Mouse (Mus musculus): Measurements from ENCODE around the gene Pm20d1. TPM values are rescaled to one million over a fixed set of nuclear protein-coding genes. Genes with fewer than 3 reads are reported as not detected.

Pm20d1 gene
- total RNA-seq, 2 experiments from 2014 or later, result 0.07 TPM; not detected in 1

Other genes starting within 250 kb of the Pm20d1 start
- not detected in 2 replicates for gene Avpr1b, start 198.1 kb upstream of the Pm20d1 start, total RNA-seq (2015)
- not detected in 2 replicates for gene Avpr1b, start 198.1 kb upstream of the Pm20d1 start, total RNA-seq (2017)
- gene Ctse, start 159.1 kb upstream of the Pm20d1 start, total RNA-seq (2015), result 32.7 and 55.0 TPM in 2 replicates
- 15.1 and 31.0 TPM in 2 replicates for gene Ctse, start 159.1 kb upstream of the Pm20d1 start, total RNA-seq (2017)
- 3.3 and 4.0 TPM in 2 replicates for gene Rab7b, start 108.7 kb upstream of the Pm20d1 start, total RNA-seq (2015)
- gene Rab7b, start 108.7 kb upstream of the Pm20d1 start, total RNA-seq (2017), result 22.4 TPM in 2 replicates
- gene Slc26a9, start 53.4 kb upstream of the Pm20d1 start, total RNA-seq (2015), result not detected in 2 replicates
- gene Slc26a9, start 53.4 kb upstream of the Pm20d1 start, total RNA-seq (2017), result not detected in 2 replicates
- 3.4 and 7.8 TPM in 2 replicates for gene Slc41a1, start 30.1 kb downstream of the Pm20d1 start, total RNA-seq (2015)
- gene Slc41a1, start 30.1 kb downstream of the Pm20d1 start, total RNA-seq (2017), result 3.1 and 5.3 TPM in 2 replicates
- gene Rab29, start 69.8 kb downstream of the Pm20d1 start, total RNA-seq (2015), result 45.3 and 48.4 TPM in 2 replicates
- gene Rab29, start 69.8 kb downstream of the Pm20d1 start, total RNA-seq (2017), result 31.1 and 33.4 TPM in 2 replicates
- 145 TPM in 2 replicates for gene Nucks1, start 113.2 kb downstream of the Pm20d1 start, total RNA-seq (2015)
- gene Nucks1, start 113.2 kb downstream of the Pm20d1 start, total RNA-seq (2017), result 234 and 235 TPM in 2 replicates
- 0.16 and 0.46 TPM in 2 replicates for gene Slc45a3, start 165.6 kb downstream of the Pm20d1 start, total RNA-seq (2015)
- 0.33 TPM in 1 of 2 replicates, not detected in the other for gene Slc45a3, start 165.6 kb downstream of the Pm20d1 start, total RNA-seq (2017)
- 90.6 and 94.3 TPM in 2 replicates for gene Elk4, start 210.2 kb downstream of the Pm20d1 start, total RNA-seq (2015)
- 53.1 and 63.6 TPM in 2 replicates for gene Elk4, start 210.2 kb downstream of the Pm20d1 start, total RNA-seq (2017)

Data from megakaryocyte, adult 5-6 weeks (primary cell).